16 mouse cellular contexts compared by ENCODE assay signal in genomic region chr17:79109576-79109975, GRCm38 (mm10). TPM values are rescaled to one million over a fixed set of nuclear protein-coding genes. Genes with fewer than 3 reads are reported as not detected.
"Had no signal": no experiment of that assay in that cellular context is flagged by ENCODE, and none has a peak within 500 bp of the region (broad histone marks: within the 10 kb centered on the region; RNA-seq: fewer than 3 reads in every experiment).

No protein-coding gene starts in this region.

- DNase-seq: lung, adult 18-20 months; lung, embryonic 14.5 days; lung, postnatal 10 days; lung, postnatal 4 days; midbrain, embryonic 14.5 days; right cerebral cortex, postnatal 14 days; thymus, adult 2 months; thymus, postnatal 25 days; thymus, postnatal 4 days had no signal

- H3K4me3 ChIP-seq: midbrain, embryonic 10.5 days; midbrain, embryonic 12.5 days; neural tube, embryonic 12.5 days; stomach, embryonic 15.5 days had no signal

- H3K27ac ChIP-seq: midbrain, embryonic 10.5 days; midbrain, embryonic 12.5 days; neural tube, embryonic 12.5 days; stomach, embryonic 15.5 days; stomach, postnatal 0 days had no signal

- H3K9me3 ChIP-seq: midbrain, embryonic 10.5 days; midbrain, embryonic 12.5 days; neural tube, embryonic 12.5 days; stomach, embryonic 15.5 days had no signal

- ATAC-seq: midbrain, embryonic 16.5 days had no signal

- H3K9ac ChIP-seq: lung, embryonic 14.5 days; midbrain, embryonic 12.5 days; neural tube, embryonic 12.5 days; stomach, embryonic 15.5 days had no signal

- H3K4me2 ChIP-seq: lung, embryonic 14.5 days; midbrain, embryonic 12.5 days; neural tube, embryonic 12.5 days; stomach, embryonic 15.5 days had no signal

- H3K27me3 ChIP-seq: midbrain, embryonic 12.5 days; neural tube, embryonic 12.5 days; stomach, embryonic 15.5 days had no signal

- H3K36me3 ChIP-seq: midbrain, embryonic 10.5 days; midbrain, embryonic 12.5 days; neural tube, embryonic 12.5 days; stomach, embryonic 15.5 days had no signal

- H3K4me1 ChIP-seq: midbrain, embryonic 10.5 days; midbrain, embryonic 12.5 days; neural tube, embryonic 12.5 days; stomach, embryonic 15.5 days had no signal

RNA-seq across cellular contexts. Expression of gene Qpct, which starts 57.9 kb away (rescaled TPM):
- total RNA-seq: megakaryocyte-erythroid progenitor cell, adult 5-6 weeks had no signal
